Mouse (Mus musculus) stomach, embryonic 15.5 days (tissue): ENCODE measurements around the gene Surf4. TPM values are rescaled to one million over a fixed set of nuclear protein-coding genes. Genes with fewer than 3 reads are reported as not detected.
"Not testable (repeated sequence)": the region's sequence is repeated elsewhere in the genome, so short reads cannot be mapped to it uniquely, and the experiment has no call there.

Source experiments
- ATAC-seq: fragments of 200-750 bp; cut with Nextera tagmentation; 2 replicates; pipeline ENCODE4 v1.8.0; 2017; ENCODE audit warnings: low read depth, moderate number of reproducible peaks, moderate TSS enrichment; ENCODE audit not compliant: insufficient read depth, low FRiP score
- H3K27ac ChIP-seq: fragments of 300-500 bp; sonication (generic); 2 replicates; pipeline ENCODE4 v1.5.1; 2015; ENCODE audit warnings: mild to moderate bottlenecking, inconsistent platforms
- H3K27me3 ChIP-seq: fragments of 300-500 bp; sonication (generic); replicated peaks from 2 replicates; pipeline ENCODE4 v1.6.1; 2015; ENCODE audit warnings: inconsistent platforms
- H3K36me3 ChIP-seq: fragments of 300-500 bp; sonication (generic); 2 replicates; pipeline ENCODE4 v1.6.1; 2015; ENCODE audit warnings: inconsistent platforms
- H3K4me1 ChIP-seq: fragments of 300-500 bp; sonication (generic); 2 replicates; pipeline ENCODE4 v1.6.1; 2015; ENCODE audit warnings: inconsistent platforms
- H3K4me2 ChIP-seq: fragments of 300-500 bp; sonication (generic); 2 replicates; pipeline ENCODE4 v1.6.1; 2015; ENCODE audit warnings: mild to moderate bottlenecking, inconsistent platforms
- H3K4me3 ChIP-seq: fragments of 300-500 bp; sonication (generic); replicated peaks from 2 replicates; pipeline ENCODE4 v1.5.1; 2015; ENCODE audit warnings: inconsistent platforms
- H3K9ac ChIP-seq: fragments of 300-500 bp; sonication (generic); 2 replicates; pipeline ENCODE4 v1.6.1; 2015; ENCODE audit warnings: inconsistent platforms
- H3K9me3 ChIP-seq: fragments of 300-500 bp; sonication (generic); 2 replicates; pipeline ENCODE4 v1.6.1; 2016; ENCODE audit warnings: inconsistent platforms
- WGBS: fragments of 180-500 bp; shearing (Covaris S2); methylation state at CpG from one replicate; pipeline ENCODE4 v1.1.7; 2015; 5-methylcytosine and 5-hydroxymethylcytosine counted together
- polyA plus RNA-seq: library from polyadenylated mRNA; unstranded; fragments of >200 nt; fragmentation: Nextera tagmentation; extraction: Ambion mirVana; gene quantifications from 2 replicates; pipeline ENCODE4 v1.2.1, GENCODE M21; 2015

Gene Surf4
- polyA plus RNA-seq, 1 experiment from 2014 or later = 212 TPM

DNA sequence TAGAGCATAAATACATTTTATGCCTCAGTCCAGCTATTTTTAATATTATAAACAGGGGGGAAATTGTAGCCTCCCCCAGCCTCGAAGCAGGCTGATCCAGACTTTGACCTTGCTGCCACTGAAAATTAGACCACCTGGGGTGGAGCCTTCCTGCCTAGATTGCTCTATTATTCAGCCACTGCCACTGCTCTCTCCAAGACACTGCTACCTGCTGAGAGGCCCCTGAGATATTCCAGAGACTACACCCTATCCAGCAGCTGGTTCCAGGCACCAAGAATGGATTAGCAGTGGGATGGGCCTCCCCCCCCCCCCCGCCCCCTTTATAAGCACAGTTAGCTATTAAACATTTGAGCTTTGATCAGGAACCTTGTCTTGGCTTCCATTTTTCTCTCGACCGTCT, 47.6 kb downstream of the Surf4 start:
- ATAC-seq, H3K9me3 ChIP-seq, H3K27ac ChIP-seq, H3K4me1 ChIP-seq, H3K9ac ChIP-seq, H3K27me3 ChIP-seq, H3K4me3 ChIP-seq, H3K4me2 ChIP-seq: not testable (repeated sequence)
- WGBS = 80% methylated on average over 4 of the region's 4 CpGs
- H3K36me3 ChIP-seq = peaks cover 15% of the 10 kb centered on the region

DNA sequence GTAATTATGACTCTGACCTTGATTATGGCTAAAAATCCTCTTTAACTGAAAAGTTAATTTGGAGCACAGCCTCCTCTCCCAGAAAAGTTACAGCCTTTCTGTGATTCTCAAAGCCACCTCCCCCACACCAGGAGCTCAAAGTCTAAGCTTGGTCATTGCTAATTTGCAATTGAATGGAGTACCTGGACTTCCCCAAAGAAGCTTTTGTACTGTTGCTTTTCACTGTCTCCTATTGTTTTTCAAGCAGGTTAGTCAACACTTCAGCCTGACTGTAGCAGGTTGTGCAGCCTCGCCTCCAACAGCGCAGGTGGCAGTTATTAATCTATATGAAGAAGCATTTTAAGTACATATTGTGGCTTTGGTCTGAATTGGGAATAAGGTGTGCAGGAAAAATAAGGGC, 48.2 kb downstream of the Surf4 start:
- ATAC-seq, H3K4me2 ChIP-seq, H3K27ac ChIP-seq, H3K4me1 ChIP-seq, H3K4me3 ChIP-seq, H3K27me3 ChIP-seq, H3K9ac ChIP-seq, H3K36me3 ChIP-seq, H3K9me3 ChIP-seq: not testable (repeated sequence)
- 86% methylated on average over 2 of the region's 2 CpGs for WGBS

DNA sequence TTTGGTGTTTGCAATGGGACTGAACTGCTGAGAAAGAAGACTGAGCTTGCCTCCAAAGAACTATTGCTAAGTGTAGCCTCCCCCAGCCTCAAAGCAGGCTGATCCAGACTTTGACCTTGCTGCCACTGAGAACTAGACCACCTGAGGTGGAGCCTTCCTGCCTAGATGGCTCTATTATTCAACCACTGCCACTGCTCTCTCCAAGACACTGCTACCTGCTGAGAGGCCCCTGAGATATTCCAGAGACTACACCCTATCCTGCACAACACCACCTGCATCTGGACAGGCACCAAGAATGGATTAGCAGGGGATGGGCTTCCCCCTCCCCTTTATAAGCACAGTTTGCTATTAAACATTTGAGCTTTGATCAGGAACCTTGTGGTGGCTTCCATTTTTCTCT, 55.2 kb downstream of the Surf4 start:
- ATAC-seq = no peak
- Histone ChIP-seq H3K9me3 (no peaks in the 10 kb centered on the region), H3K4me2 (no peak overlapping the region), H3K4me3 (no peak overlapping the region), H3K27ac (no peak overlapping the region), H3K9ac (no peak overlapping the region), H3K27me3 (no peaks in the 10 kb centered on the region), H3K4me1 (no peaks in the 10 kb centered on the region), H3K36me3 (no peaks in the 10 kb centered on the region)

DNA sequence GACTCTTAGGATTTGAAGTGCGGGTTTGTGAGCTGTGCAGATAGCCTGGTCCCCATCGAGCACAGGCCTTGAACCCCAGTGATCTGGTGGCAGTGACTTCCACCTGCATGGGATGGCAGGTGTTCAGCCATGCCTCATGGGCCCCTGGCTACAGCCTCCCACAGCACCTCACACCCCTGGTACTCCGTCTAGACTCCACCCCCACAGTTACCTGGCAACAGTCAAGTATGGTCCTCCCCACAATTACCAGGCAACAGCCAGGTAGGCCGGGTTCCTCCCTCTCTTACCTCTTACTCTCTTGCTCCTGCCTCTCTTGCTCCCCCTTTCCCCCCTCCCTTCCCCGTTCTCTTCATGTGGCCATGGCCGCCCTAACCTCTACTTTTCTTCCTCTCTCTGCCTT, 63.1 kb downstream of the Surf4 start:
- no peaks in the 10 kb centered on the region for H3K4me1 ChIP-seq
- no peak overlapping the region for H3K4me3 ChIP-seq
- 61% methylated on average over 6 of the region's 6 CpGs for WGBS
- no peak overlapping the region for H3K9ac ChIP-seq
- no peaks in the 10 kb centered on the region for H3K27me3 ChIP-seq
- H3K9me3 ChIP-seq = no peaks in the 10 kb centered on the region
- ATAC-seq = no peak
- H3K4me2 ChIP-seq = no peak overlapping the region
- no peak overlapping the region for H3K27ac ChIP-seq
- no peaks in the 10 kb centered on the region for H3K36me3 ChIP-seq

Other genes starting within 250 kb of the Surf4 start
- gene Abo, start 68.9 kb downstream of the Surf4 start, polyA plus RNA-seq = 0.12 and 0.17 TPM in 2 replicates
- gene Surf6, start 31.0 kb downstream of the Surf4 start, polyA plus RNA-seq = 24.9 and 25.2 TPM in 2 replicates
- gene Med22, start 23.3 kb downstream of the Surf4 start, polyA plus RNA-seq = 40.3 and 45.7 TPM in 2 replicates
- gene Rpl7a, start 23.2 kb downstream of the Surf4 start, polyA plus RNA-seq = 494 and 609 TPM in 2 replicates
- gene Surf2, start 17.6 kb downstream of the Surf4 start, polyA plus RNA-seq = 40.4 and 40.8 TPM in 2 replicates
- 62.1 and 65.7 TPM in 2 replicates for gene Surf1, start 17.4 kb downstream of the Surf4 start, polyA plus RNA-seq
- 0.08 TPM in 1 of 2 replicates, not detected in the other for gene Stkld1, start 119 bp upstream of the Surf4 start, polyA plus RNA-seq
- gene Rexo4, start 30.5 kb upstream of the Surf4 start, polyA plus RNA-seq = 40.0 and 44.6 TPM in 2 replicates
- gene Adamts13, start 39.5 kb upstream of the Surf4 start, polyA plus RNA-seq = 0.15 and 0.31 TPM in 2 replicates
- 61.6 and 65.4 TPM in 2 replicates for gene Cacfd1, start 76.0 kb upstream of the Surf4 start, polyA plus RNA-seq
- gene Slc2a6, start 94.1 kb upstream of the Surf4 start, polyA plus RNA-seq = 1.1 and 1.3 TPM in 2 replicates
- gene Mymk, start 138.3 kb upstream of the Surf4 start, polyA plus RNA-seq = 0.28 and 1.3 TPM in 2 replicates
- gene Adamtsl2, start 145.5 kb upstream of the Surf4 start, polyA plus RNA-seq = 3.0 and 3.8 TPM in 2 replicates
- 0.15 and 0.19 TPM in 2 replicates for gene Fam163b, start 208.6 kb upstream of the Surf4 start, polyA plus RNA-seq
- 1.3 and 3.1 TPM in 2 replicates for gene Dbh, start 231.3 kb upstream of the Surf4 start, polyA plus RNA-seq